Mouse (Mus musculus): ENCODE data around the gene Tm4sf4. TPM values are rescaled to one million over a fixed set of nuclear protein-coding genes. Genes with fewer than 3 reads are reported as not detected.

The Tm4sf4 gene
- total RNA-seq, 4 experiments from 2014 or later = not detected

GRCm38 (mm10) chr3:57474421-57474820, 49.3 kb downstream of the Tm4sf4 start:
- DNase-seq (ENCODE audit: low spot score) = no peak

DNA sequence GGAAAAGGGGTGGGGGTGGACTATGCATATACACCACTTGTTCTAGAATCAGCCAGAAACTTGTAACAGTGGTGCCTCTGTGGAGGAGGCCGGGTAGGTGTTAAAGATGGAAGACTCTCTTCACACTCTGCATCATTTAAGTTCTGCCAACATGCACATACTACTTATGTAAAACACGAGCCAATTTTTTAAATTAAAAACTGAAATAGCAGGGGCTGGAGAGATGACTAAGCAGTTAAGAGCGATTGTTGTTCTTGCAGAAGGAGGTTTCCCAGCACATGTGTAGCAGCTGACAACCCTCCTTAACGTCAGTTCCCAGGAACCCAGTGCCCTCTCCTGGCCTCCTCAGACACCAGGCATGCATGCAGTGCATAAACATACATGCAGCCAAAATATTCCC, 55.5 kb downstream of the Tm4sf4 start:
- no peak for DNase-seq (ENCODE audit: low spot score)

DNA sequence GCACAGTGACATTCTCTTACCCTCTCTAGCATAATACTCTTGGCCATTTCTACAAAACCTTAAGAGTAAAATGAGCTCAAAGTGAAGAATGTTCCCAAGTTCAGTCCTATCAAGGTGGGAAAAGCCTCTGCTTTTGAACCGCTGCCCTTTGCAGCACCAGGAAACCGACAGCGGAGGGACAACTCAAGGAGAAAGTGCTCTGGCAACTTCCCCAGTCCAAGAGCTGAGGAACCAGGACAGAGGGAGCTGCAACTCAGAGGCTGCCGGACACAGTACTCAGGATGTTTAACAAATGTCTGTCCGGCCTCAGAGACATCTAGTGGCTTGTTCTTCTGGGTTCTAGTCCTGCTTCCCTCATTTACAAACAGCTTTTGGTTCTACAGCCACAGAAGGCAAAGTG, 56.9 kb downstream of the Tm4sf4 start:
- peak; percentile 31 for DNase-seq (ENCODE audit: low spot score)

GRCm38 (mm10) chr3:57486068-57486467, 61.0 kb downstream of the Tm4sf4 start:
- no peak for DNase-seq (ENCODE audit: low spot score)

DNA sequence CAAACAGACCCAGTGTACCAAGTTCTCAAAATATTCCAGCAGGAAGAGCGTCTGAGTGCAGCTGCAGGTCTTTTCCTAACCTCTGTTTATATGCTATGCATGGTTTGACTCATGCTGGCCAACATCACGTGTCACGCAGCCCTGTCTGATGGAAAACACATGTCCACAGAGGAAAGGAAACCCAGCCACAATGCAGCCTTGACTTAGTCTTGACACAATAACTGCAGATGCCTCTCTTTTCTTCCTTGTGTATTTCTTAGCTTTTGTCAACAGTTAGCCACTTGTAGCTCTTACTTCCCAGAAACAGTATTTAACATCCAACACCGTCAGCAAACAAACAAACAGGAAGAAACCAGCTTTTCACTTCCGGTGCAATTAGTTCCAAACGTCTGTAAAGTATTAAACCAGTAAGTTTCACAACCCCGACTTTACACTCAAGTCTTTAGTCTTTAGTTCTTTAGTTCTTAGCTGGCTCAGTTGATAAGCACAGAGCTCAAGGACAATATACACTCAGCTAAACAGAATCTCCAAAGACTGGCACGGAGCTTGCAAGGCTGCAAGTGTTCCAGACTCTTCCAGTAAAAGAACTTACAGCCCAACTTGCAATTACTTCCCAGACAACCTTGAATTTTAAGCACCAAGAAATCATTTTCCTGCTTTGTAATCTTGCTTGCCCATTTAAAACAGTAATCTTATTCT, 62.5 kb downstream of the Tm4sf4 start:
- DNase-seq (ENCODE audit: low spot score) = peak; percentile 62

Other genes starting within 250 kb of the Tm4sf4 start
- 10 to 100 TPM; 68.2 to 83.8 (median 76.8) TPM for gene Tm4sf1, start 123.3 kb upstream of the Tm4sf4 start, total RNA-seq (2022)
- gene Wwtr1, start 150.6 kb downstream of the Tm4sf4 start, total RNA-seq (2022) = 10 to 100 TPM; 39.7 to 50.1 (median 46.3) TPM
- gene Commd2, start 226.4 kb downstream of the Tm4sf4 start, total RNA-seq (2022) = 10 to 100 TPM; 12.3 to 16.1 (median 12.9) TPM